Mouse (Mus musculus): ENCODE results near the gene Btd. TPM values are rescaled to one million over a fixed set of nuclear protein-coding genes. Genes with fewer than 3 reads are reported as not detected.
A peak's percentile ranks its signal among the peaks of the same experiment; 100 is the strongest.

Btd gene
- total RNA-seq (2014; rRNA removed) (21.9 and 28.7 TPM in 2 replicates), polyA plus RNA-seq (2015; fragmentation: Nextera tagmentation; extraction: Ambion mirVana) (18.5 and 20.1 TPM in 2 replicates)

- peak; percentile 38 for TF ChIP-seq CTCF (IDR thresholded peaks at IDR 0.05)
- no peaks in the 10 kb centered on the region for H3K9me3 ChIP-seq (ENCODE audit: low read length)
- DNase-seq (ENCODE audit: low spot score) (peak; percentile 93), ATAC-seq (ENCODE audit: low FRiP score) (peak; percentile 94)
- 0 out of 2 replicates have a peak, but pooled peaks cover 6% of the 10 kb centered on the region for H3K4me1 ChIP-seq (ENCODE audit: insufficient read depth, low read length)
- H3K27me3 ChIP-seq (ENCODE audit: insufficient read depth, low read length) = no peaks in the 10 kb centered on the region
- H3K9ac ChIP-seq (replicated peaks; ENCODE audit: low read length, poor library complexity, severe bottlenecking) = peak within 1 kb of the TSS; percentile 70
- H3K4me3 ChIP-seq (ENCODE audit: low read depth, low read length) = peak within 1 kb of the TSS; percentile 64
- peak within 1 kb of the TSS; percentile 78 for H3K27ac ChIP-seq (ENCODE audit: low read depth, low read length)
- H3K4me2 ChIP-seq (ENCODE audit: low read depth, low read length, poor library complexity, severe bottlenecking) = peak within 1 kb of the TSS; percentile 98
- no peaks in the 10 kb centered on the region for H3K36me3 ChIP-seq (ENCODE audit: insufficient read depth, low read length)
- WGBS = 0% methylated on average over 28 of the region's 30 CpGs
These were observed at the start of gene Btd, which contains the start of gene Hacl1 for GRCm38 (mm10) chr14:31640890-31641505. TSS of gene Btd (plus strand) at chr14:31641028. TSS of gene Hacl1 (minus strand) at chr14:31641286.

- no peak for TF ChIP-seq CTCF (IDR thresholded peaks at IDR 0.05)
These were observed 49.6 kb upstream of the Btd start, which contains the start of gene Colq for GRCm38 (mm10) chr14:31591243-31591642. TSS of gene Colq (minus strand) at chr14:31591343.

GRCm38 (mm10) chr14:31593036-31593435 lies 47.8 kb upstream of the Btd start:
- H3K27me3 ChIP-seq (ENCODE audit: insufficient read depth, low read length) = no peaks in the 10 kb centered on the region
- H3K36me3 ChIP-seq (ENCODE audit: insufficient read depth, low read length) = no peaks in the 10 kb centered on the region
- no peak overlapping the region for H3K27ac ChIP-seq (ENCODE audit: low read depth, low read length)
- no peaks in the 10 kb centered on the region for H3K9me3 ChIP-seq (ENCODE audit: low read length)
- DNase-seq (ENCODE audit: low spot score) (no peak), ATAC-seq (ENCODE audit: low FRiP score) (no peak)
- H3K4me3 ChIP-seq (ENCODE audit: low read depth, low read length) = no peak overlapping the region
- 85% methylated on average over 2 of the region's 2 CpGs for WGBS
- H3K4me2 ChIP-seq (ENCODE audit: low read depth, low read length, poor library complexity, severe bottlenecking) = no peak overlapping the region
- H3K4me1 ChIP-seq (ENCODE audit: insufficient read depth, low read length) = no peaks in the 10 kb centered on the region
- H3K9ac ChIP-seq (replicated peaks; ENCODE audit: low read length, poor library complexity, severe bottlenecking) = no peak overlapping the region
- no peak for TF ChIP-seq CTCF (IDR thresholded peaks at IDR 0.05)

More at GRCm38 (mm10) chr14:31591243-31591642, 49.6 kb upstream of the Btd start, which contains the start of gene Colq:
- WGBS = 91% methylated on average over 3 of the region's 3 CpGs
- ATAC-seq (ENCODE audit: low FRiP score) (no peak), DNase-seq (ENCODE audit: low spot score) (no peak)
- Histone ChIP-seq H3K27me3 (ENCODE audit: insufficient read depth, low read length) (no peaks in the 10 kb centered on the region), H3K4me2 (ENCODE audit: low read depth, low read length, poor library complexity, severe bottlenecking) (no peak within 1 kb of the TSS), H3K27ac (ENCODE audit: low read depth, low read length) (no peak within 1 kb of the TSS), H3K9me3 (ENCODE audit: low read length) (no peaks in the 10 kb centered on the region), H3K4me3 (ENCODE audit: low read depth, low read length) (no peak within 1 kb of the TSS), H3K9ac (replicated peaks; ENCODE audit: low read length, poor library complexity, severe bottlenecking) (no peak within 1 kb of the TSS), H3K4me1 (ENCODE audit: insufficient read depth, low read length) (no peaks in the 10 kb centered on the region), H3K36me3 (ENCODE audit: insufficient read depth, low read length) (no peaks in the 10 kb centered on the region)

- ATAC-seq (ENCODE audit: low FRiP score) = no peak
- no peak overlapping the region for H3K9ac ChIP-seq (replicated peaks; ENCODE audit: low read length, poor library complexity, severe bottlenecking)
- no peak overlapping the region for H3K4me2 ChIP-seq (ENCODE audit: low read depth, low read length, poor library complexity, severe bottlenecking)
These were observed 46.1 kb upstream of the Btd start for GRCm38 (mm10) chr14:31594693-31595092.

GRCm38 (mm10) chr14:31596408-31596807 lies 44.4 kb upstream of the Btd start:
- DNase-seq (ENCODE audit: low spot score) = no peak
- no peak overlapping the region for H3K4me2 ChIP-seq (ENCODE audit: low read depth, low read length, poor library complexity, severe bottlenecking)
- WGBS = 84% methylated on average over 7 of the region's 7 CpGs
- no peaks in the 10 kb centered on the region for H3K27me3 ChIP-seq (ENCODE audit: insufficient read depth, low read length)
- TF ChIP-seq CTCF (IDR thresholded peaks at IDR 0.05) = no peak
- H3K27ac ChIP-seq (ENCODE audit: low read depth, low read length) = no peak overlapping the region
- ATAC-seq (ENCODE audit: low FRiP score) = no peak
- H3K4me3 ChIP-seq (ENCODE audit: low read depth, low read length) = no peak overlapping the region
- no peaks in the 10 kb centered on the region for H3K36me3 ChIP-seq (ENCODE audit: insufficient read depth, low read length)
- no peaks in the 10 kb centered on the region for H3K9me3 ChIP-seq (ENCODE audit: low read length)
- no peaks in the 10 kb centered on the region for H3K4me1 ChIP-seq (ENCODE audit: insufficient read depth, low read length)
- H3K9ac ChIP-seq (replicated peaks; ENCODE audit: low read length, poor library complexity, severe bottlenecking) = no peak overlapping the region

More at GRCm38 (mm10) chr14:31594693-31595092, 46.1 kb upstream of the Btd start:
- WGBS = 78% methylated on average over 3 of the region's 3 CpGs
- no peaks in the 10 kb centered on the region for H3K4me1 ChIP-seq (ENCODE audit: insufficient read depth, low read length)
- no peak for DNase-seq (ENCODE audit: low spot score)
- H3K27ac ChIP-seq (ENCODE audit: low read depth, low read length) = no peak overlapping the region
- no peaks in the 10 kb centered on the region for H3K36me3 ChIP-seq (ENCODE audit: insufficient read depth, low read length)
- TF ChIP-seq CTCF (IDR thresholded peaks at IDR 0.05) = no peak
- H3K27me3 ChIP-seq (ENCODE audit: insufficient read depth, low read length) = no peaks in the 10 kb centered on the region
- no peaks in the 10 kb centered on the region for H3K9me3 ChIP-seq (ENCODE audit: low read length)
- no peak overlapping the region for H3K4me3 ChIP-seq (ENCODE audit: low read depth, low read length)

GRCm38 (mm10) chr14:31597446-31597845 lies 43.4 kb upstream of the Btd start:
- Histone ChIP-seq H3K4me1 (ENCODE audit: insufficient read depth, low read length) (no peaks in the 10 kb centered on the region), H3K4me2 (ENCODE audit: low read depth, low read length, poor library complexity, severe bottlenecking) (no peak overlapping the region), H3K27ac (ENCODE audit: low read depth, low read length) (no peak overlapping the region), H3K36me3 (ENCODE audit: insufficient read depth, low read length) (no peaks in the 10 kb centered on the region), H3K9me3 (ENCODE audit: low read length) (no peaks in the 10 kb centered on the region), H3K4me3 (ENCODE audit: low read depth, low read length) (no peak overlapping the region), H3K9ac (replicated peaks; ENCODE audit: low read length, poor library complexity, severe bottlenecking) (no peak overlapping the region), H3K27me3 (ENCODE audit: insufficient read depth, low read length) (no peaks in the 10 kb centered on the region)
- WGBS = 94% methylated on average over 4 of the region's 4 CpGs
- DNase-seq (ENCODE audit: low spot score) (no peak), ATAC-seq (ENCODE audit: low FRiP score) (no peak)
- TF ChIP-seq CTCF (IDR thresholded peaks at IDR 0.05) = no peak
